Mouse (Mus musculus) adrenal gland, postnatal 10 days (tissue): ENCODE measurements at regions not wholly inside any gene's neighbourhood (a gene's known extent, or its start where the extent isn't known, plus 50 kb on each side); places are given as distances from the start of the nearest gene placed in this dataset.
"Not testable (repeated sequence)": the region's sequence is repeated elsewhere in the genome, so short reads cannot be mapped to it uniquely, and the experiment has no call there.

Experiments used
- DNase-seq: peaks from one replicate; pipeline ENCODE4 v3.0.0; 2021; ENCODE audit warnings: mixed read lengths

DNA sequence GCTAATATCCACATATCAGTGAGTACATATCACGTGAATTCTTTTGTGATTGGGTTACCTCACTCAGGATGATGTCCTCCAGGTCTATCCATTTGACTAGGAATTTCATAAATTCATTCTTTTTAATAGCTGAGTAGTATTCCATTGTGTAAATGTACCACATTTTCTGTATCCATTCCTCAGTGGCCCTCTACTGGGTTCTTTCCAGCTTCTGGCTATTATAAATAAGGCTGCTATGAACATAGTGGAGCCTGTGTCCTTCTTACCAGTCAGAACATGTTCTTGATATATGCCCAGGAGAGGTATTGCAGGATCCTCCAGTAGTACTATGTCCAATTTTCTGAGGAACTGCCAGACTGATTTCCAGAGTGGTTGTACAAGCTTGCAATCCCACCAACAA, 884.0 kb upstream of the Lrrc4c start:
- DNase-seq: not testable (repeated sequence)

DNA sequence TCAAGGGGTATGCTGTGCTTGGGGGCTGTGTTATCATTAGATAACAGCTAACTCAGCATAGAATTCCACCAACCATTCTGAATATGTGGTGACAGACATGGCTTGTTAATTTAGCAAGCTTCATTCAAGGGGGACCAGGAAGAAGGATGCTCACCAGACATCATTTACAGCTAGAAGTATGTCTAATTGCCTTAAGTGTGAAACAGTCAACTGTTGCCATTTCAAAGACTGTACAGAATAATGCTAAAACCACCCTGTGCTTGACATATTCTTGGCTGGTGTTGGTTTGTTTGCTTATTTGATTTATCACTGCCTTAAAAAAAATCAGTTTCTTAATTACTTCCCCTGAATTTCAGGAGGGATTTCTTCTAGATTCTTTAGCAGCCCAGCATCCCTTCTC, 877.0 kb upstream of the Lrrc4c start:
- no peak for DNase-seq

DNA sequence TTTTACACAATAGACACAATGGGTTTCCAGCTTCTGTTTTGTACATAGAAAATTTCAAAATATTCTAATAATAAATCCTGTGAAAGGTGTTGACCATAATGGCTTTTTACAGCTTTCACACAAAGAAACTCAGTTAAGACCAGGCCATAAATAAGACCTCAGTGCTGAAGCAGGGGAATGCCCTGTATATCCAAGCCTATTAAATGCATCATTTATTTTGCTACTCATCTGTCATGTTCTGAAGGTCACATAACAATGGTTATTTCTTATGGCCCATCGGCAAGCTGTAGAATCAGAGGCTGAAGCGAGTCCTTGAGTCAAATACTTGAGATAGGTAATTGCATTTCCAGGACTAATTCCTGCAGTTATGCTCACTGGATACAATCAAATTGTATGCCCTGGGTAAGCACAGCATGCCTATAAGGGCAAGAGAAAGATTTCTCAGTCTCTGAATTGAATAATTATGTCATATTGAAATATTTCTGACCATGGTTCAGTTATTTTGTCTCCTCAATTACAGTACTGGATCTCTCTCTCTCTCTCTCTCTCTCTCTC, 874.6 kb upstream of the Lrrc4c start:
- no peak for DNase-seq

DNA sequence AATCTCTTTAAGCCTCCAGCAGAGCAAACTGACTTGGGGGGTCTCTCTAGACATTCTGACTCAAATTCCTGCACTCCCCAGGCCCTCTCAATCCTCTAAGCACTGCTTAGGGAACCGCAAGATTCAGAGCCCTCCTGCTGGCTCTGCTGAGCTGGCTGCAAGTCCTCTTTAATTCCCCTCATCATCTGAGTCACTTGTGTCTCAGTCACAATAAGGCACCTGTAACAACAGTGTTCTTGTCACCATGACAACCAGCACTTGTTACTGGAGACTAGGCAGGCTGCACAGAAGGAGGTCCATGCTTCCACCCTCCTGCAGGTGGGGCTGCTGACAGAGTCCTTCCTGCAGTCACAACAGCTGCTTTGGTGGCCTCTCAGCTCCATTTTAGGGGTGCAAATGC, 869.1 kb upstream of the Lrrc4c start:
- no peak for DNase-seq

DNA sequence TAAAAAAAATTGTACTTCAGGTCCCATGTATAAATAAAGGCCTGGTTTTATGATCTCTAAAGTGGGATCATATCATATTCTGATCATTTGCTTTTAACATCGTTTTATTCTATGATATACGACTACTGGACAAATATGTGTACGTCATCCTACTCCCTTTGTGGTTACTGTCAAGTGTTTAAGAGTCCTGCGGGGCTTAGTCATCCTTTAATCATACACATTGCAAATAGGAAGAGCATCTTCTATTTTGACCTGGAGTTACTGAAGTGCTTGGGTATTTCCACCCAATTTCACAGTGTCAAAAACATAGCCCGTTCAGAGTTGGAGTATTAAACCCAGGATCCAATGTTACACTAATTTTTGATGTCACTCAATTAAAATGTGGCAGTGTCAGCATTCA, 838.1 kb upstream of the Lrrc4c start:
- DNase-seq: no peak

DNA sequence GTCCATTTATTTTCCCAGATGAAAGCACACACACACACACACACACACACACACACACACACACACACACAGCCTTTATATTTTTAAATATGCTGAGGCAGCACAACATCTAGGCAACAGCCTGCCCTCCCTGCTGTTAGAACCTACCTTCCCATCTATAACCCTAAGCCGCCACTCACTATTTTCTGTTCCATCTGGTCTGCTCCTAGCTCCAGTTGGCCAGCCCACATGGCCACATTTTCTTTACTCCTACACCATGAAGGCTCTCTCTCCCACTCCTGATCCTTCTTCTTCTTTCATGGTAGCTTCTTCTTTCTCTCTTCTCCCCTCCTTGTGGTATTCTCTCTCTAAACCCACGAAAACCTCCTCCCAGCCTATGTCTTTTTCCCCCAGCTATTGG, 834.6 kb upstream of the Lrrc4c start:
- DNase-seq: no peak

DNA sequence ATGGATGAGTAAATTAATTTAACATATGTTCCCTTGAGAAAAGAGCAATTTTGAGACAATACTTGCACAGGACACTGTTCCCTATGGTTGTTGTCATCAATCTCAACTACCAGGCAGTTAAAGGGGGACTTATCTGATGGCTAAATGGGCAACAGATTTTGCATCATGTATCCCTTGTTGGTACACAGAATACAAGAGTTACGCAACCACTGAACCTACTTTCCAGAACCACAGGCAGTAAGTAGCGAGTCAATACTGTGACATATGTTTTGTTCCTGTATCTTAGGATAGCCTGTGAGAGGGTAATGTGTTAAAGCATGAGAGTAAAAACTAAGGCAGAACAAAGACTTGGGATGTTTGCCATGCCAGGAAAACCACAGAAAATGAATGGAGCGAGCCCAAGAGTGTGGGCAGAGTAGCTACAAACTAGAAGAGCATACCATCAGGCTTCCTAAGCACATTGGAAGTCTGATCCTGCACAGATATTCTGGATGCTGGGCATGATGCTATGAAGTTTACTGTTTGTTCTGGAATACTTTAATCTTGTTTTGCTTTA, 830.3 kb upstream of the Lrrc4c start:
- DNase-seq: no peak

DNA sequence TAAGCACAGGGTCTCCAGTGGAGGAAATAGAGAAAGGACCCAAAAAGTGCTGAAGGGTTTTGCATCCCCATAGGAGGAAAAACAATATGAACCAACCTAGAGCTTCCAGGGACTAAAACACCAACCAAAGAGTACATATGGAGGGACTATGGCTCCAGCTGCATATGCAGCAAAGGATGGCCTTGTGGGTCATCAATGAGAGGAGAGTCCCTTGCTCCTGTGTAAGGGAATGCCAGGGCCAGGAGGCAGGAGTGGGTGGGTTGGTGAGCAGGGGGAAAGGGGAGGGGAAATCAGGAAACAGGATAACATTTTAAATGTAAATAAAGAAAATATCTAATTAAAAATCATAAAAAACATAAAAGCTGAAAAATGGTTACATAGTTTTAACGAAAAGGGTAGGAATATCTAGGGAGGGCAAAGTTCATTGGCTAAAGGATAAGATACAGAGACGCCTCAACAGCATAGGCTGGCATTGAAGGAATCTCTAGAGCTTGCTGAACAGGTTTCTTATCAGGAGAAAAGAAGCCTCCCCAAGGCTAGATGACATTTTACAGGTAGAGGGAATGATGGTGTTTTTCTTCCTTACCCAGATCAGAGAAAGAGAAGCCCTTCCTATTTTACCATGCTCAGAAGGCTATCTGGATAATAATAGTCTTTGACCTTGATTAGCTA, 823.8 kb upstream of the Lrrc4c start:
- no peak for DNase-seq

DNA sequence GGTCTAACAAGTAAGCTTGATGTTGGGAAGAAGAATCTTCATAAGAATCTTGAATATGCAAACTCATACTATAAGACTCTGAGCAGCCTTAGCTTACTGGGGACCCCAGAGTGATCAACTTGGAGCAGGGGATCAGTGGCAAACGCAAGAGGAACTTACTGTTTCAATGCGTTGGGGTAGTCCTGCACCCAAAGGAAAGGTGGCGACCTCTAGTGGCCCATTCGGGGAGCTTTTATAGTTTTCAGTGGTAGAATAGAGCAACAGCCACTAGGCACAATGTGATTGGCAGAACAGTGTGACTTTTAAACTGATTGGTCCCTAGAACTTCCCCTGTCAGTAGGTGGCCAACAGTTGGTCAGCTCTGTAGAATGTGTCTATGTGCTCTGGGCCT, 823.3 kb upstream of the Lrrc4c start:
- DNase-seq: peak; percentile 22

DNA sequence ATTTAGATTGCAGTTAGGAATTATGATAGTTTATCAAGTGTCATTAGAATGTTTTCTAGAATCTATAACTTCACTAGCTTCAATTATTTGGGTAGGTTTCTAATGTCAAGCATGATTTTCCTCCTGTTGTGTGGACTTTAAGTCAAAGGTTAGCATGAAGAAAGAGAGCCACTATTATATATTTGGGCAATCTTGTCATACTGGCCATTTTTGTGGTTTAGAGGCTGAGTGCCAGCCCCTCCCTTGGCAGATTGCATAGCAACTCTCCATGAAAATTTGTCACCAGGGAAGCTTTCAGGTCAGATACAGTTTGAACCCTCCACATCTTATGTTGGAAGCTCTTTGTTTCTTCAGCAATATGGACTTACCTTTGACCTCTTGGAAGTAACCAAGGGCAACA, 806.7 kb upstream of the Lrrc4c start:
- DNase-seq: no peak

DNA sequence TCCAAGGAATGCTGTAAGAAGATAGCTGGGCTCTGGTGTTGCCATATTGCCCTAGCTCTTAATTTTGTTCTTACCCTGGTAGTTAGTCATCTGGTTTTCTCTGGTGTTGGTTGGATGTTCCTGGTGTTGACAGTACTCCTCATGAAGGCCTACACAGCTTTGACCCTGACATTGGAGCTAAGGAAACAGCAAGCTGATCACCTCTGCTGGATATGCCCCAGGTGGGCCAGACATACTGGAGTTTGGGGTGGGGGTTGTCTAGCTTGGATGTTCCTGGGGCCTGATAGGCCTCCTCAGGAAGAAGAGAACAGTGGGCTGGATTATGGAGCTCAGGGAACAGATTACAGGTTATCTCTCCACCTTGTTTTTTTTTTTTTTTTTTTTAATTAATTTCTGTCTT, 796.3 kb upstream of the Lrrc4c start:
- no peak for DNase-seq

DNA sequence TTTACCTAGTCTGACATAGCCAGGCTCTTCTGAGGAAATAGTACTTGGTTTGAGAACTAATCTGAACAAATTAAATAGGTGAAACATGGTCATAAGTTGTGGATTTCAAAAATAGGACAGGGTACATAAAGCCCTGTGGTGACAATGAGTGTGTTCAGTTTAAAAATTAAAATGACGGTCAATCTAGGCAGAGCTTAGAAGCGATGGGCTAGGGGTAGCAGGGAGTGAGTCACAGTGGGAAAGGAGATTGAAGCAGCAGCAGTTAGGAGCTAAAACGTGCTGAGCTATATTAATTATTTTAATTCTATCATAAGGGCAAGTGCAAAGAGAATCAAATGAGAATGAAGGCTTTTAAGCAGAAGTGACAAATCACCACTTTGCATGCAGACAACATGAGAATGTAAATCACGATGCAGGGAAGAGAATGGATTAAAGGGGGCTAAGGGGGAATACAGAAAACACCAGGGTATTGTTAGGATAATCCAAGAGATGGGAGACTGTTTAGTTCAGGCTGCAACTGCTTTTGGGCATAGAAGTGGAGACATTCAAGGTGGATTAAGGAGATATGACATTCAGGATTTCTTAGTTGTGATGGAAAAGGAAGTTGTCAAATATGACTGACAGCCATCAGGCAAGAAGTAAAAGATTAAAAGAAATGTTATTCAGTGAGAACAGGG, 793.2 kb upstream of the Lrrc4c start:
- no peak for DNase-seq

DNA sequence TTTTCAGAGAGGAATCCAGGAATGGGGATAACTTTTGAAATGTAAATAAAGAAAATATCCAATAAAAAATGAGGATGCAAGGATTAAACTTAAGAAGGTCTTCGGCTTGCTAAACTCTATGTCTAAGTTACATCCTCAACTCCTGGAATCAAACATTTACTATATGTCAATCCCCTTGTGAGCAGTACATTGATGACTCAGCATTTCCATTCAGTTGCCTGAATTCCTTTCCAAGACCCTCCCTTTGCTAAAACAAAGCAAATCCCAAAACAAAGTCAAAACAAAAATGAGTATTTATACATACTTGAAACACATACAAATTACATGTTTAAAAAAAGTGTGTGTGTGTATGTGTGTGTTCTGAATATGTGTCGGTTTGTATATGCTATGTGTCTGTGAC, 753.9 kb upstream of the Lrrc4c start:
- no peak for DNase-seq

DNA sequence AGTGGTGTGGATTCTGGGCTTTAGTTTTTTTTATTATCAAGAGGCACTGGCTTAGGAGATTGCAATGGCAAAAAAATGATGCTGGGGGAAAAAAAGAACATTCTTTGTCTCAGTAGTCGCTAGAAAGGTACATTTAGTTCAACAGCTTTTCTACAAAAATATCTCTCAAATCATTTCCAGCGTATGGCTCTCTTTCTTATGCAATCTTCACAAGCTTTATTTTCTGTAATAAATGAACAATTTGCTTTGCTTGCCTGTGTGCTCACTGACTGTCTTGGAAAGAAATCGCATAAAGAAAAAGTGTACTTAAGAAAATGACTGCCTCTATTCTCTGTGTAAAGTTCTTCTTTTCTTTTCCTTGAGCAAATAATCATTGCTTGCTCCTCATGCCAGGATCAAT, 742.1 kb upstream of the Lrrc4c start:
- no peak for DNase-seq

DNA sequence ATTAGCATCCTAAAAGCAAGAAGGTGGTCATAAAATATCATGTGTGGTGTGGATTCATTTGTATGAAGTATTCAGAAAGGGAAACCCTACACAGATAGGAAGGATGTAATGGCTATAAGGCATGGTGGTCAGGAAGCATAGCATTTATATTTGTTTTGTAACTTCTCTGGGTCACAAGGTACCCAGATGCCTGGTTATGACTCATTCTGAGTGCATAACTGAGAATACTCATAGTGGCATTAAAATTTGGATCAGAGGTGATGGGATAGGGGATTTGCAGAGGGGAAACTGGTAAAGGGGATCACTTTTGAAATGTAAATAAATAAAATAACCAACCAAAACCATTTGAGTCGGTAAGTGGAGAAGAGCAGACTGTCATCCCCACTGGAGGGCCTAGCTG, 738.8 kb upstream of the Lrrc4c start:
- no peak for DNase-seq

DNA sequence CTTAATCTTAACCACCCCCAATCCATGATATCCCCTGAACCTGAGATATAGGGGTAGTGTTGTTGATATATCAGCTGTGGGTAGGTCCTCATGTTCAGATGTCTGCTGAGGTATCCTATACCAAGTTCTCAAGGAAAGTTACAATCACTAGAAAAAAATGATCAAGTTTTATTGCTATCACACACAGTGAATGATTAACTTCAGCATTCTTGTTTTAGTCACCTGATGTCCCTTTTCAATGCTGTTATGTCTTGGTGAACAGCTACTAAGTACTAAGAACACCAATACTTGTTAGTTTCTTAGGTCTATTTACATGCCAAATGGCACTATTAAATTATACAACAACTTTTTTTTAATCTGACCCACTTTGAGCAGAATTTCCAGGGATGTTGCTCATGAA, 732.0 kb upstream of the Lrrc4c start:
- no peak for DNase-seq

DNA sequence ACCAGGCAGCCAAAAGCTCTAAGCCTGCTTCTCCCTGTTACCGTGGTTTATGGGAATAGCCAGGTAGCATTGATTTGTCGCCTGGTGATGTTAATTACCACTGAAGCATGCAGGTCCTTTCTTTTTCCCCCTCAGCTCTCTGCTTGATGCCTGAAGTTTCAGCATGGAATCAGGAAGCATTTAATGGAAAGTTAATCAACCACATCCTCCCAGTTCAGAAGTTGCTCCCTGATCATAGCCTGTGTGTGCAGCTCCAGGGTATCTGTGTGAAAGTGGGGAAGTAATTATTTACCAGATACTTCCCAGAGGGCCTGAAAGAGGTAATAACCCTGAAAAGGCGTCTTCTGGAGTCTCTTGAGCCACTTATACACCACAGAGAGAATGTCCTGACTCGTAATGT, 730.9 kb upstream of the Lrrc4c start:
- no peak for DNase-seq

DNA sequence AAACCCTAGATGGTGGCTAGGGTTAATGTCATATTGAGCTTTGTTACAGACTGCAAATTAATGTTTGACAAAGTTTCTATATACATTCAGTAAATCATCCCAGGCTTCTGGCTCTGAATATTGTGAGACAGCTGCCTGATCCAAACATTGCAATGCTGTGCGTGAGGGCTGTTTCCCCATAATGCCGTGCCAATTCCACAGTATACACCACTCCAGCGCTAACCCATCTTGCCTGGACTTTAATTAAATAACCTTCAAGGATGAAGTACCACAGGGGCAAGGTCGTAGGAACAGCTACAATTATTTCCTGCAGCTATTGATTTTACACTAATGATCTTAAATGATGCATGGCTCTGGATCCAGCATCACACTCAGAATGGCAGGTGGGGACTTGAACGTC, 704.6 kb upstream of the Lrrc4c start:
- no peak for DNase-seq

DNA sequence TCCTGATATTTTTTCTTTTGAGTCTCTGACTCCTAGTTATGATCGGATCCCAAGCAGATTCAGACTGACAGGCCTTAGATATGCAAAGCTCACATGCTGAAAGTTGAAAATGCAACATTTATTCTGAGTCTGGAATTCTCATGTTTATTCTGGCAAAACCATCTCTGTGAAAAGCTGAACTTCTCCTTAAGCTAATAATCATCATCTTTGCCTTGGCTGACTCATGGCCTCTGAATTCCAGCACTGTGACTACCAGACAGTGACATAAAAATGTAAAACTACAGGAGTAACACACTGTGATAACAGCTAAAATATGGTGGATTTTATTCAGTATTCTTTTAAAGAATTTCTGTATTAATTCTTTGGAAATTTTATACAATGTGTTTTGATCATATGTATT, 680.4 kb upstream of the Lrrc4c start:
- DNase-seq: no peak

DNA sequence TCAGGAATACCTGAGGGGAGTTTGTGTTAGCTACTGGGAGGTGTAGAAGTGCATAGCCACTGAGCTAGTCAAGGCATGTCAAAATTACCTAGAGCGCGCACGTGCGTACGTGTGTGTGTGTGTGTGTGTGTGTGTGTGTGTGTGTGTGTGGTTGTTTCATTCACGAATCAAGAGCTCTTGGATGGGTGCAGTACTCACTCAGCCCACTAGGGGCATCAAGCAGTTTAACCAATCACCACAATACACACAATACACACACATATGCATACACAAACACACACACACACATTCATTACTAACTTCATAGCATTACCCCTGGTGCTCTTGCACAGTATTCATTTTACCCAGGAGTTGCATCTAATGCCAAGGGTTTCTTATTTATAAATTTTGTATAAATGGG, 643.6 kb upstream of the Lrrc4c start:
- DNase-seq: no peak

DNA sequence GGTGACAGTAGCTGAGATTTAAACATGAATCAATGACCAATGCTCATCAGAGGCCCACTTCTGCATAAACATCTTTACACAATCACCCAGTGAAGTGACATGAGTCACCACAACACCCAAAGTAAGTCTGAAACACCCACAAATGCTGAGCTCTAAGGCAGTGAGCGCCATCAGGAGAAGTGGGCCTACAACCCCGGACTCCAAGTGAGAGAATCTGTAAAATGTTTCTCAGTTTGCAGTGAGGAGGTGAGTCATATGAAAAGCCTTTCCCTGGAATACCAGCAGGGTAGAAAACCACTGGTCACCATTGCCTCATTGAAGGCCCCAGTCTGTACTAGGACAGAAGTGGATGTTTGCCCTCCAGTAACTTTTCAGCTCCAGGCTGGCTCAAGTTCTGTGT, 602.6 kb upstream of the Lrrc4c start:
- DNase-seq: no peak
